Mouse (Mus musculus): Measurements from ENCODE around the gene Tox2. TPM values are rescaled to one million over a fixed set of nuclear protein-coding genes. Genes with fewer than 3 reads are reported as not detected.

Gene Tox2
- 9.1 and 12.4 TPM in 2 replicates for polyA plus RNA-seq (2012)

GRCm38 (mm10) chr2:163202884-163203634, at the start of gene Tox2:
TSS of gene Tox2 (plus strand) at chr2:163203125.

Other genes starting within 250 kb of the Tox2 start
- gene Sgk2, start 215.8 kb upstream of the Tox2 start, polyA plus RNA-seq (2012): 0.06 TPM in 1 of 2 replicates, not detected in the other
- gene Ift52, start 185.8 kb upstream of the Tox2 start, polyA plus RNA-seq (2012): 5.5 and 8.0 TPM in 2 replicates
- 61.2 and 70.1 TPM in 2 replicates for gene Mybl2, start 148.4 kb upstream of the Tox2 start, polyA plus RNA-seq (2012)
- 0.09 TPM in 1 of 2 replicates, not detected in the other for gene Gtsf1l, start 115.3 kb upstream of the Tox2 start, polyA plus RNA-seq (2012)
- gene Jph2, start 194.9 kb downstream of the Tox2 start, polyA plus RNA-seq (2012): not detected in 2 replicates
- 22.1 and 30.3 TPM in 2 replicates for gene Oser1, start 221.6 kb downstream of the Tox2 start, polyA plus RNA-seq (2012)
- gene Gdap1l1, start 235.4 kb downstream of the Tox2 start, polyA plus RNA-seq (2012): 0.11 TPM in 1 of 2 replicates, not detected in the other